Mouse (Mus musculus) adrenal gland, adult 8-10 months (tissue): ENCODE measurements around the gene 4933425L06Rik. TPM values are rescaled to one million over a fixed set of nuclear protein-coding genes. Genes with fewer than 3 reads are reported as not detected.

Source experiments
- DNase-seq: peaks from one replicate; pipeline ENCODE4 v3.0.0; 2022
- total RNA-seq, 4 experiments: library from RNA; stranded (reverse); gene quantifications; 2 replicates each; pipeline ENCODE4 v1.2.4; 2022

The 4933425L06Rik gene
- total RNA-seq, 4 experiments from 2014 or later: not detected

DNA sequence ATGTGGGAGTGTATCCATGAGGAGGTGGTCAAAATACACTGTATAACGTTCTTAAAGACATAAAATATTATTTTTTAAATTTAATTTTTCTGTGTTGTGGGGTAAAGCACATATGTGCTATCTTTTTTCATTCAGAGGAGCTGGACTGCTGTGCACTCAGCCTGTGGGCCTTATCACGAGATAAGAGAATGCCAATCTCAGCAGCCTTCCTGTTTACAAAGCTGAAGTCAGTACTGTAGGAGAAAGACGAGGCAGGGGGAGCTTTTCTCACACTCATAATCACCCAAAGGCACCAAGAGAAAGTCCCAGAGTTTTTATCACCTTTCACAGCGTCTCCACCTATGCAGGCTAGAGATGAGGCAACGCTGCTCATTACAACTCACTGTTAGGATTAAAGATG, 52.5 kb downstream of the 4933425L06Rik start:
- no peak for DNase-seq

DNA sequence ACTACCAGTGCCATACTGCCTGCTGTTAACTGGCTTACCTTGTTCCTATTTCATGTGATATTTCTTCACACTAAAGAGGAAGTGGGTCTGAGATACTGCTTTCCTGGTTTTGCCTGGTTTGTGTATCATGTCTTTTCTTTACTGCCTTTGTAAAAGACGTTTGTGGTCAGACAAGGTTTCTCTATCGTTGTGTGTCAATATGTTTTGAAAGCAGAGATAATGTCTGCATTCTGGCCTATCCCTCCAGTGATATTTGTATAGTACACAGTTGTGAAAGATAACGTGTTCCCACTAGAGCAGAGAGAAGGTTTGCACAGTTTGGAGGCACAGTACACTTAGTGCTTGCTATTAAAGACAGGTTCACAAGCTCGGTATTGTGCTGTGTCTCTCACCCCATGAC, 58.0 kb downstream of the 4933425L06Rik start:
- no peak for DNase-seq

DNA sequence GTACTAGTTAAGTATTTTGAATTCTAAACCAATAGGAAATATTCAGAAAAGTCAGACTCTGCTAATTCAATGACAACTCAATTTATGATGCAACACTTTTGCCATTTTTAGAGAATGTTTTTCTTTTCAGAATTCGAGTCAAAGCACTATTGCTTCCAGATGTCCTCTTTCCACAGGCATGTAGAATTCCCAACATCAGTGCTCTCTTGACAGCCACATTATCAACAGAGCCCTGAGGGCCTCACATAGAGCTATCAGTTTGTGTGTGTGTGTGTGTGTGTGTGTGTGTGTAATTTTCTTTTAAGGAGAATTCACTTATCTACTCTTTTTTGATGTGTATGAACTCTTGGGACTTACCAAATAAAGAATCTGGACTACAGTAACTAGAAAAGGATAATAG, 64.9 kb downstream of the 4933425L06Rik start:
- DNase-seq: no peak

DNA sequence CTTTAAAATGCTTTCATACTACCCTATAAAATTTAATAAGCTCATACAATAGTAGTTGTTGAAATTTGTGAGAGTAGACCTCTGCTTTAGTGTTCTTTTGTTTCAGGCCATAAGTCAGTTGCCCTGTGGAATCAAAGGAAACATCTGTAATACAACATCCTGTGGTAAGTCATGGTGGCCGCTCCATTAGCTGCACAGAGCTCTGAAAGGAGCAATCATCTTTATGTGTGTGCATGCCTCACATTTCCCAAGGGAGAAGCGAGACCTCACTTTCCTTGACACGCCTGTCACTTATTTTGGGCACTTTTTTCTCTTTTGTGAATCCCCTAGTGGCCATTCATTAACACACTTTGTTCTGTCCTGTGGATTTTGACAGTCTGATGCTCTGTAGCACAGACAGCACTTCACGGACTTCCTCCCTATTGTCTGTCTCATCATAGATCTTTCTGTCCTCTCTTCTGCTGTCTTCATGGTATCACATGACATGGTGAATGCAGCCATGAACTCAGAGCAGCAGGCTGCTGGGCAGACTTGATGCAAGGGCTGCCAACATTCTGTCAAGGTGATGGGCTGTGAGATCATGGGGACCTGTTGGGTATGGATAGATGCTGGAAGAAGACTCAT, 66.0 kb downstream of the 4933425L06Rik start:
- DNase-seq: no peak

DNA sequence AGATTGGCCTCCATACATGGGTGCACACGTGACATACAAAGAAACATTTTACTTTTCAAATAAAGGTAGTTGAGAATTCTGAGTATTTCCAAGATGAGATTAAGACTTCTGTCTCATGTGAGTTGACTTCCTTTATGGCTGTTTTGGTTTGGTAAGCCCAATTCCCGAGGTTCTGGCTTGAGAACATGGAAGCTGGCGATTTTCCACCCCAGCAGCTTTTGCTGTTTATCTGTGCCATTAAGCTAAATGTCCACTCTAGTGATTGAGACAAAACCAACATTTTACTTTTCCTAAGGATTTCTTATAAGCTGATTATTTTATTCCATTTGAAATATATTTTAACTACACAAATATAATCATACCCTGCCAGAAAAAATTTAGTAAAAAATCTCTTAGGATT, 68.1 kb downstream of the 4933425L06Rik start:
- DNase-seq: no peak

DNA sequence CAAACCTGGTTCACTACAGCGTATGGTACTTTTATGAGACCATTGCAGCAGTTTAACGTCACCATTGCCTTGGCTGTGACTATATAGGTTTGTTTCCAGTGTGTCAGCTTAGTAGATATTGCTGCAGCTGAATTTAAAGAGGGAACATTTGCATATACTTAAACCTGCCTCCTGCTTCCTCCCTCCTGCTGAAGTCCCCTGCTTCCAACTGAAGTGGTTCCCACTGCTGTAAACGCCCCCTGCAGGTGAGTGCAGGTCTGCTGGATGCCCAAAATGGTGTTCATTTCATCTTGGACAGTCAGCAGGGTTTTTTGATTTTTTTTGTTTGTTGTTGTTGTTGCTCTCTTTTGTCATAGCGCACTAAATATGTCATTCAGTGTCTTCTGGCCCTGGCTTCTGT, 72.0 kb downstream of the 4933425L06Rik start:
- DNase-seq: no peak

DNA sequence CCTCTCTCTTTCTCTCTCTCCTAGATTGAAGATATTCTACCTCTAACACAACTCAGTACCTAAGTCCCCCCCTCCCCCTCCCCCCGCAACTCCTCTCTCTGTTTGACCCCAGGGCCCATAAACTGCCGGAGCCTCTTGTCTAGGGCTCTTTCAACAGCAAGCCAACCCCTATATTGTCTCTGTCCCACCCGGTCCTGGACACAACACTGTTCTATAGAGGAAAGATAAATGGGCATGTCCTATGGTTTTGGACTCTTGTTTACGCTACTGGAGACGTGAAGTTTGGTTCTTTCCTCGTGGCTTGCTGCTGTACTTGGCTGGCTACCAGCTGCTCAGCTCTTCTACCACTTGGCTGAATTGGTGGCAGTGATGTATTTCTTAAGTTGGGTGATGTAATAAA, 83.5 kb downstream of the 4933425L06Rik start:
- DNase-seq: no peak

Other genes starting within 250 kb of the 4933425L06Rik start
- not detected for gene Shisal2b, start 218.2 kb upstream of the 4933425L06Rik start, total RNA-seq
- gene Rgs7bp, start 27.2 kb upstream of the 4933425L06Rik start, total RNA-seq: 1 to 10 TPM; 1.7 to 3.2 (median 1.9) TPM
- 10 to 100 TPM in 2 of 4 experiments, 1 to 10 TPM in 2; 4.7 to 15.5 (median 9.9) TPM for gene Rnf180, start 212.7 kb downstream of the 4933425L06Rik start, total RNA-seq